Mouse (Mus musculus) left cerebral cortex, adult 11 months (tissue): ENCODE data around the gene 9130019O22Rik.
"Not testable (repeated sequence)": the region's sequence is repeated elsewhere in the genome, so short reads cannot be mapped to it uniquely, and the experiment has no call there.

Experiments used
- DNase-seq: peaks from one replicate; pipeline ENCODE4 v3.0.0; 2022; ENCODE audit warnings: low spot score

9130019O22Rik gene

GRCm38 (mm10) chr7:127386641-127387392, at the start of gene 9130019O22Rik:
Gene 9130019O22Rik, minus strand, starts transcription at chr7:127387166.
- DNase-seq = peak; percentile 89

DNA sequence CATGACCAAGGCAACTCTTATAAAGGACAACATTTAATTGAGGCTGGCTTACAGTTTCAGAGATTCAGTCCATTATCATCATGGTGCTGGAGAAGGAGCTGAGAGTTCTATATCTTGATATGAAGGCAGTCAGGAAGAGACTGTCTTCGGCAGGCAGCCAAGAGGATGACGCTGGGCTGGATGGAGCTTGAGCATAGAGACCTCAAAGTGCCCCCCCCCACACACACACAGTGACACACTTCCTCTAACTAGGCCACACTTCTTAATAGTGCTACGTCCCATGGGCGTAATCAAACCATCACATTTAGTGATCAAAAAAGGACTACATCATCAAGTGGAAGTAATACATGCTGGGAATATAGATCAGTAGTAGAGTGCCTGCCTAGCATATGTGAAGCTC, 48.2 kb upstream of the 9130019O22Rik start:
- no peak for DNase-seq

- no peak for DNase-seq
Observed at GRCm38 (mm10) chr7:127426354-127426753, 39.4 kb upstream of the 9130019O22Rik start.

- no peak for DNase-seq
Observed at GRCm38 (mm10) chr7:127425911-127426310, 38.9 kb upstream of the 9130019O22Rik start.

DNA sequence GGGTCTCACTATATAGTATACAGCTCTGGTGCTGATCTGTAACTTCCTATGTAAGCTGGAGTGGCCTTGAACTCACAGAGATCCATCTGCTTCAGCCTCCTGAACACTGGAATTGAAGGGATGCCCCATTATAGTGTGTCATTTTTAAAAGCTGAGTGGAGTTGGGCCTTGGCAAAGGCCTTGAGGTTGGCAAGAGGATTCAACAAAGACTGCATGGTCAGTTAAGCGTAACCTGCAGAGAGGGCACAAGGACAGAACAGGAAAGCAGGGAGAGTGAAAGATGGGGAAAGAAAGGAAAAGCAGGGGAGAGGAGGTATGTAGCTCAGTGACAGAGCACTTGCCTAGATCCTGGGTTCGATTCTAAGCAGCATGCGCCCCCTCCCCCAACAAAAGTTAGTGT, 38.3 kb upstream of the 9130019O22Rik start:
- DNase-seq = no peak

DNA sequence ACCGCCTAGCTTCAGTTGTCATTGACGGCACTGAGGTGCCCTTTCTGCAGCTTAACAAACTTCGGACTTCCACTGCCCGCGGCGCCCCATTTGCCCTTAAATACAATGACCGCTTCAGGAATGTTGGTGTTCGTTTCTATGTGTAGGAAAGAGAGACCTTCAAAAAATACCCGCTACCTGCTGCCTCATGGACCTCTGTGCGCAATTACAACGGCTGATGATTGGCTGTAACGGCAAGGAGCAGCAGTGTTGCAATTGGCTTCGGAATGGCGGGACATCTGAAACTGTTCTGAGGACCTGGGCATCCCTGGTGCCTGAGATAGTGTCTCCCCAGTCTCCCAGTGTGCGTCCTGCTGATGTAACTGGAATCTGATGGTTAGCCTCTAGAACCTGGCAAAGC, 35.3 kb upstream of the 9130019O22Rik start:
- peak; percentile 28 for DNase-seq

DNA sequence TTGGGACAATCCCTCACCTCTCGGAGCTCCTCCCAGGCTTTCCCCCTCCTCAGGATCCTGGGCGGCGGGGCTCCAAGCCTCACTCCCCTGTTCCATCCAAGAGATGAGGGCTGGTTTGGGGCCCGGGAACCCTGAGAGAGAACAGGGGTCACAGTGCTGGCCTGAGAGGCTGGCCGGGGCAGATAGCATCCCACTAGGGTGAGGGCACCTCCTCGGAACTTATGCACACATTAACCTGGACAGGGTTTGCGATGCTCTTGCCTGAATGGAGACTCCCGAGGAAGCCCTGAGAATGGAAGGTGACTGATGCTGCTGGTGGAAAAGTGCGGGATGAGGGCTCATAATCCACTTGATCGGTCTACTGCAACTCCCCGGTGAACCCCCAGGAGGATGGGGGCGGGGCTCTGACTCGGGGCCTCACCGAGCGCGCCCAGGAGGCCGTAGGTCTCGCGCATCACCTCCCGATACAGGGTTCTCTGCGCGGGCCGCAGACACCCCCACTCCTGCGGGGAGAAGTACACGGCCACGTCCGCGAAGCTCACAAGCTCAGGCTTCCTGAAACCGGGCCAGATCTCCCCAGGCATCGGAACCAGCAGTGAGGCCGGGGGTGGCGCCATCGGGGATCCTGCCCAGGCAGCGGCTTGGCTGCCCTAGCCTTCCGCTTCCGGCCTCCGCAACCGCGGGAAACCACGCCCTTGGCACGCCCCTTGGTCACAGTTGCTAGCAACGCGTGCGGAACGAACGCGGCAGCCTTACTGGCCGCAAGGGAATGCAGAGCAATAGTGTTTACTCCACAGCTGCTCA, 34.6 kb upstream of the 9130019O22Rik start, which contains the start of gene Zfp688:
Gene Zfp688, minus strand, starts transcription at position 681 of the 804 bp plus-strand sequence.
- DNase-seq = peak; percentile 79

GRCm38 (mm10) chr7:127411418-127411817, 24.5 kb upstream of the 9130019O22Rik start:
- no peak for DNase-seq

DNA sequence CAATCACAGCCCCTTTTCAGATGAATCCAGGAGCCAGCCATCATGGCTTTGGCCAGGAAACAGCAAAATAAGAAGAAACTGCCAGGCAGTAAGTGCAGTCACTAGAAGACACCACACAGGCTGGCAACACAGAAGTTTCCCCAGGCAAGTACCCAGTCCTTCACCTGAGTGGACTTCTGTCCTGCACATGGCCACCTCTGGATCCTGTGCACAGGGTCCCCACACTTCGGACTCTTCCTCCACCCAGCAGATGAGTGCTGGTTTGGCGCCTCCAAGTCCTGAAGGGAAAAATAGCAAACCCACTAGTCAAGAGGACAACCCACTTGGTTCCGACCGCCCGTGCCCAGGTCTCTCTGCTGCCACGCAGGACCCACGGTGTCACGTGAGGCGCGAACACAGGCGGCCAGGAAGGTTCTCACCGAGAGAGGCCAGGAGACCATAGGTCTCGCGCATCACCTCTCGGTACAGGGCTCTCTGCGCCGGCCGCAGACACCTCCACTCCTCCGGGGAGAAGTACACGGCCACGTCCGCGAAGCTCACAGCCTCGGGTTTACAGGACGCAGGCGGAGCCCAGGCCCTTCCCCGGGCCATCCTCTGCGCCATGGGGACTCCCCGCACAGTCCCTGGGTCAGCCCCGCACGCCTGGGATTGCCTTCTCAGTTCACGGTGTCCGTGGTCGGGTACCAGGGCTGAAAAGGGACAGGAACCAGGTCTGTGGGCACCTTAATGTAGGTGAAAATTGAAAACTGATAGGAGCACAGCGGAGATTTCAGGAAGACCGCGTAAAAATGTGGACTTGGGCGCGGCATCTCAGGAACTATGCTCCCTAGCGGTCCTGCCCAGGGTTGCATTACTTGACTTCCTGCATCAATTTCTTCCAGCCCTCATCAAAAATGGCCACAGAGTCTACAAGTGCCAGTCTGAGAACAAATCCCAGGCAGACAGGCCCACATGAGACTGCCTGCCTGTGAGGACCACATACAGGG, 19.3 kb upstream of the 9130019O22Rik start, which contains the start of gene Zfp764:
Gene Zfp764, minus strand, starts transcription at position 821 of the 986 bp plus-strand sequence.
- DNase-seq = peak; percentile 83

DNA sequence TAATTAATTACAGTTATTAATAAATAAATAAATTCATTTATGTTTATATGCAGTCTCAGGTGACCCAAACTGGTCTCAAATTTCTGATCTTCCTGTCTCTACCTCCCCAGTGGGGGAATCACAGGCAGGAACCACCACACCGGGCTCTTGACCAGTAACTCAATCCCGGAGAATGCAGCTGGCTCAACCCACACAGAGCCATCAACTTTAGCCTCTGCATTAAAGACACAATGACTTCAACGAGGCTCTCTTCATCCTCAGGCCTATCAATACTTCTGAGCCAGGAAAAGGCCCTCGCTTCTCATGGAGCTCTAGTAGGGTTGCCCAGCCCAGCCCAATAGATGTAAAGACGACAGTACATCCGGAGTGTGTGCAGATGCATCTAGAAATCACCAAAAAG, 17.1 kb upstream of the 9130019O22Rik start:
- not testable (repeated sequence) for DNase-seq

GRCm38 (mm10) chr7:127402980-127403379, 16.0 kb upstream of the 9130019O22Rik start:
- DNase-seq = no peak

- no peak for DNase-seq
Observed at GRCm38 (mm10) chr7:127400355-127400754, 13.4 kb upstream of the 9130019O22Rik start.

GRCm38 (mm10) chr7:127393944-127394333, 7.0 kb upstream of the 9130019O22Rik start:
- DNase-seq = no peak

- peak; percentile 98 for DNase-seq
Observed at GRCm38 (mm10) chr7:127393157-127393943, 6.4 kb upstream of the 9130019O22Rik start, which contains the start of gene E430018J23Rik. Gene E430018J23Rik, minus strand, starts transcription at chr7:127393629.

DNA sequence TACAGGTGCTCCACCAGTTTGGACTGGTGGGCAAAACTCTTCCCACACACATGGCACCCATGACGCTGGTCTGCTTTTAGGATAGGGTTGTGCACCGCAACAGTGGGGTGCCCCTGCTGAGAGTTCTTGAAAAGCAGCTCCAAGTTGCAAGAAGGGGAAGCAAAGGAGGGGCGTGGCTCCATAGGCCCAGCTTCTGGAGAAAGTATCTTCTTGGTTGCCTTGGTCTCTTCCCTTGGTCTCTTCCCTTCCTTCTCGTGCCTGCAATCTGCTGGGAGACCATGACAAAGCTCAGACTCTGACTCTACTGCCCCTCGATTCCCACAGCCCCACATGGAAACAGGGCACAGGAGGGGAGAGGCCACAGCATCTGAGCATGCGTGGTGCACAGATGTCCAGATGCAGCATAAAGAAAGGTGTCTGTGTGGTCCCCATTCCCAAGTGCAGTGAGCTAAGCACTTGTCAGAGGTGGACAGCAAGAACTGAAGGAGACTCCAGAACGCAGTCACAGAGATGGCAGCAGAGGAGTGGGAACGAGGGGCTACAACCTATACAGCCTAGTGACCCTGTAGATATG, 5.4 kb upstream of the 9130019O22Rik start:
- DNase-seq = no peak

GRCm38 (mm10) chr7:127391538-127391937, 4.6 kb upstream of the 9130019O22Rik start:
- no peak for DNase-seq

DNA sequence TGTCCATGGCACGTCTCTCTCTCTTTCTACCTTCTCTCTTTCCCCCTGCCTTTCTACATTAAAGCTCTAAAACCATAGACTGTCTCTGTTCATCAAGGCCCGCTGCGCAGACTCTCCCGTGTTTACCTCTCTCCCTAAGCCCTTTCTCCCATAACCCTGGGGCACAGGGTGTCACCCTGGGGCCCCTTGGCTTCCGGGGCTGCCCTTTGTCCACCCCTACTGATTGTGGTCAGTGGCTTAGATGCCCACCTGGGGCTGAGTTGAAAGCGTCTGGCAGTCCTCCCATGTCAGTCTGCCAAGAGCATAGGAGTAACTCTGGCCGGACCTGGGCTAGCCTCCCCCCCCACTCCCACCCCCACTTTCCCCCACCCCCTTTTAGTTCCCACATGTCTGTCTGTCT, 3.3 kb upstream of the 9130019O22Rik start:
- DNase-seq = no peak

DNA sequence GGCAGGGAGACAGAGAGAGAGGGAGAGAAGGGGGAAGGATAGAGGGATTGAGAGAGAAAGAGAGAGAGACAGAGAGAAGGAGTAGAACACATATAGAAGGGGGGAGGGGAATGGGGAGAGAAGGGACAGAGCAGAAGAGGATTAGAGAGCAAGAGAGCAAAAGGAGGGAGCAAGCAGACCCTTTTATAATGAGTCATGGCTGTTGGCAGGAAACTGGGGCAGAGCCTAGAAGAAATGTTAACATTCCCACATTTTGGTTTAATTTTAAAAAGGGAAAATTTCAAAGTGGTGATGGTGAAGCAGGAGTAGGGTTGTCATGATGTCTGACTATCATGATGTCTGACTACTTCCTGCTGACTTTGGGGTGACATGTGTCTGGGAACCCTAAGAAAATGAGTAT, 1.2 kb upstream of the 9130019O22Rik start:
- not testable (repeated sequence) for DNase-seq

GRCm38 (mm10) chr7:127385560-127385959, 1.4 kb downstream of the 9130019O22Rik start:
- not testable (repeated sequence) for DNase-seq

DNA sequence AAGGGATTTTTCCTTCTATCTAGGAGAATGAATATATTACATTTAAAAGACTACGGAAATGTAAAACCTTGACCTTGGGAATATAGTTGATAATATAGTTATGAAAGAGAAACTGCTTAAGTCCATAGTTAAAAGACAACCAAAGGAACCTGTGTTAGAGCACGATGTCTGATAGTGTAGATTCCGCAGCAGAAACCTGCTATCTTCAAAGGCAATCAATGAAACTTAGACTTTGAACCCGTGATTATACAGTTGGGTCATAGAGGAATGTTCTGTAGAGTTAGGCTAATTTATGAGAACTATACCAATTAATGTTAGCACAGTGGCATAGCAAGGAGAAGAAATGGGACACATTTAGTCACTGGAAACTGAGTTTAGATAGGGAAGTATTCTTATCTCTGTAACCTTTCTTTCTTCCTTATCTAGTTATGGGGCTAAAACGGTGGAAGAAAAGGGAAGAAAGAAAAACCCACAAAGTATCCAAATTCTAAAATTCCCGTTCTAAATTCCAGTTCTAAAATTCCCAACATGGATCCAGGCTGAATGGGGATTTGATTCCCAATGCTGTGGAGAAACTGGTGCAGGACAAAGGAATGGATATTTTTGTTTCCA, 8.6 kb downstream of the 9130019O22Rik start:
- no peak for DNase-seq
